Mouse (Mus musculus) embryonic fibroblast, embryonic 13.5 days (primary cell): ENCODE data around the gene Map1lc3b. TPM values are rescaled to one million over a fixed set of nuclear protein-coding genes. Genes with fewer than 3 reads are reported as not detected.

Experiments used
- H3K27ac ChIP-seq: 2 replicates; pipeline ENCODE4 v1.5.1; 2012; ENCODE audit warnings: low read length, control low read depth, inconsistent platforms; ENCODE audit not compliant: insufficient read depth
- H3K4me1 ChIP-seq: 2 replicates; pipeline ENCODE4 v1.6.1; 2011; ENCODE audit warnings: low read length; ENCODE audit not compliant: control insufficient read depth, insufficient read depth
- H3K4me3 ChIP-seq: 2 replicates; pipeline ENCODE4 v1.5.1; 2011; ENCODE audit warnings: mild to moderate bottlenecking, control low read depth, low read length; ENCODE audit not compliant: insufficient read depth
- CTCF ChIP-seq: IDR thresholded peaks from 2 replicates; pipeline ENCODE4 v1.5.1; 2011; ENCODE audit warnings: mild to moderate bottlenecking, control low read depth, low read length, moderate library complexity, borderline replicate concordance; ENCODE audit not compliant: insufficient read depth
- POLR2A ChIP-seq: IDR thresholded peaks from 2 replicates; pipeline ENCODE4 v1.6.1; 2011; ENCODE audit warnings: low read depth, mild to moderate bottlenecking, control low read depth, low read length, moderate library complexity
- polyA plus RNA-seq: library from polyadenylated mRNA; stranded (reverse); fragments of >200 nt; gene quantifications from 2 replicates; pipeline ENCODE4 v1.2.4, GENCODE M21; 2011; ENCODE audit warnings: low read depth; ENCODE audit not compliant: missing spikeins, insufficient read length

Gene Map1lc3b
- polyA plus RNA-seq, 1 experiment, result 141 TPM

GRCm38 (mm10) chr8:121553831-121554475 lies 36.2 kb upstream of the Map1lc3b start:
- TF ChIP-seq CTCF (no peak), POLR2A (no peak)
- Histone ChIP-seq H3K4me3 (no peak overlapping the region), H3K27ac (no peak overlapping the region), H3K4me1 (no peaks in the 10 kb centered on the region)

GRCm38 (mm10) chr8:121557746-121558145 lies 32.4 kb upstream of the Map1lc3b start:
- Histone ChIP-seq H3K27ac (no peak overlapping the region), H3K4me3 (no peak overlapping the region), H3K4me1 (no peaks in the 10 kb centered on the region)
- TF ChIP-seq POLR2A (no peak), CTCF (no peak)

GRCm38 (mm10) chr8:121558538-121558937 lies 31.6 kb upstream of the Map1lc3b start:
- no peak overlapping the region for H3K27ac ChIP-seq
- H3K4me3 ChIP-seq, result no peak overlapping the region
- no peaks in the 10 kb centered on the region for H3K4me1 ChIP-seq
- no peak for TF ChIP-seq POLR2A
- no peak for TF ChIP-seq CTCF

- Histone ChIP-seq H3K4me3 (no peak overlapping the region), H3K27ac (no peak overlapping the region), H3K4me1 (no peaks in the 10 kb centered on the region)
- no peak for TF ChIP-seq CTCF
- no peak for TF ChIP-seq POLR2A
Observed at GRCm38 (mm10) chr8:121559801-121560200, 30.4 kb upstream of the Map1lc3b start.

- no peaks in the 10 kb centered on the region for H3K4me1 ChIP-seq
- no peak overlapping the region for H3K27ac ChIP-seq
- TF ChIP-seq POLR2A (no peak), CTCF (no peak)
- no peak overlapping the region for H3K4me3 ChIP-seq
Observed at GRCm38 (mm10) chr8:121560432-121561100, 29.6 kb upstream of the Map1lc3b start.

GRCm38 (mm10) chr8:121561636-121562345 lies 28.4 kb upstream of the Map1lc3b start:
- Histone ChIP-seq H3K27ac (no peak overlapping the region), H3K4me3 (no peak overlapping the region), H3K4me1 (no peaks in the 10 kb centered on the region)
- TF ChIP-seq CTCF (no peak), POLR2A (no peak)

- TF ChIP-seq CTCF (no peak), POLR2A (no peak)
- no peak overlapping the region for H3K4me3 ChIP-seq
- no peaks in the 10 kb centered on the region for H3K4me1 ChIP-seq
- no peak overlapping the region for H3K27ac ChIP-seq
Observed at GRCm38 (mm10) chr8:121562941-121563351, 27.2 kb upstream of the Map1lc3b start.

GRCm38 (mm10) chr8:121563701-121564100 lies 26.5 kb upstream of the Map1lc3b start:
- H3K4me3 ChIP-seq, result no peak overlapping the region
- no peaks in the 10 kb centered on the region for H3K4me1 ChIP-seq
- H3K27ac ChIP-seq, result no peak overlapping the region
- no peak for TF ChIP-seq POLR2A
- no peak for TF ChIP-seq CTCF

GRCm38 (mm10) chr8:121568321-121568720 lies 21.8 kb upstream of the Map1lc3b start:
- Histone ChIP-seq H3K4me3 (no peak overlapping the region), H3K4me1 (no peaks in the 10 kb centered on the region), H3K27ac (no peak overlapping the region)
- TF ChIP-seq CTCF (no peak), POLR2A (no peak)

- no peaks in the 10 kb centered on the region for H3K4me1 ChIP-seq
- H3K4me3 ChIP-seq, result no peak overlapping the region
- no peak overlapping the region for H3K27ac ChIP-seq
- TF ChIP-seq POLR2A, result no peak
- no peak for TF ChIP-seq CTCF
Observed at GRCm38 (mm10) chr8:121570335-121570734, 19.8 kb upstream of the Map1lc3b start.
